Mouse (Mus musculus): ENCODE results near the gene Akr1b7. TPM values are rescaled to one million over a fixed set of nuclear protein-coding genes. Genes with fewer than 3 reads are reported as not detected.
"Not testable (repeated sequence)": the region's sequence is repeated elsewhere in the genome, so short reads cannot be mapped to it uniquely, and the experiment has no call there.

Gene Akr1b7
- 18.6 and 27.7 TPM in 2 replicates for polyA plus RNA-seq (2015; fragmentation: Nextera tagmentation; extraction: Ambion mirVana)

GRCm38 (mm10) chr6:34412023-34412422, at the start of gene Akr1b7:
TSS of gene Akr1b7 (plus strand) at chr6:34412334.
- no peak within 1 kb of the TSS for H3K4me3 ChIP-seq (ENCODE audit: low read depth, low read length)
- WGBS (ENCODE audit: insufficient replicate concordance) = 44% methylated on average over 6 of the region's 6 CpGs
- ATAC-seq (ENCODE audit: low read depth) = peak; percentile 65

GRCm38 (mm10) chr6:34364217-34365136, 47.7 kb upstream of the Akr1b7 start:
- Histone ChIP-seq H3K4me3 (ENCODE audit: low read depth, low read length) (no peak overlapping the region), H3K4me2 (ENCODE audit: low read depth, low read length) (no peak overlapping the region), H3K36me3 (ENCODE audit: control insufficient read depth, insufficient read depth) (no peaks in the 10 kb centered on the region), H3K27ac (ENCODE audit: low read length) (no peak overlapping the region), H3K27me3 (ENCODE audit: control insufficient read depth, insufficient read depth, low read depth, low read length) (no peaks in the 10 kb centered on the region), H3K9ac (ENCODE audit: low read depth, low read length) (no peak overlapping the region), H3K9me3 (replicated peaks; ENCODE audit: control insufficient read depth, low read length) (no peaks in the 10 kb centered on the region), H3K4me1 (ENCODE audit: control insufficient read depth, low read depth, low read length) (no peaks in the 10 kb centered on the region)
- WGBS (ENCODE audit: insufficient replicate concordance) = 61% methylated on average over 12 of the region's 12 CpGs
- no peak for ATAC-seq (ENCODE audit: low read depth)

More at GRCm38 (mm10) chr6:34412023-34412422, at the start of gene Akr1b7:
- Histone ChIP-seq H3K36me3 (ENCODE audit: control insufficient read depth, insufficient read depth) (no peaks in the 10 kb centered on the region), H3K9ac (ENCODE audit: low read depth, low read length) (no peak within 1 kb of the TSS), H3K4me1 (ENCODE audit: control insufficient read depth, low read depth, low read length) (no peaks in the 10 kb centered on the region; the same call in none of the 2 replicates), H3K27ac (ENCODE audit: low read length) (no peak within 1 kb of the TSS), H3K9me3 (replicated peaks; ENCODE audit: control insufficient read depth, low read length) (no peaks in the 10 kb centered on the region), H3K4me2 (ENCODE audit: low read depth, low read length) (no peak within 1 kb of the TSS), H3K27me3 (ENCODE audit: control insufficient read depth, insufficient read depth, low read depth, low read length) (no peaks in the 10 kb centered on the region)

GRCm38 (mm10) chr6:34367998-34368397, 44.1 kb upstream of the Akr1b7 start:
- H3K9me3 ChIP-seq (replicated peaks; ENCODE audit: control insufficient read depth, low read length) = no peaks in the 10 kb centered on the region
- no peak overlapping the region for H3K9ac ChIP-seq (ENCODE audit: low read depth, low read length)
- peak; percentile 48 for ATAC-seq (ENCODE audit: low read depth)
- WGBS (ENCODE audit: insufficient replicate concordance) = 42% methylated on average over 9 of the region's 9 CpGs
- H3K4me3 ChIP-seq (ENCODE audit: low read depth, low read length) = no peak overlapping the region
- no peaks in the 10 kb centered on the region for H3K27me3 ChIP-seq (ENCODE audit: control insufficient read depth, insufficient read depth, low read depth, low read length)
- H3K36me3 ChIP-seq (ENCODE audit: control insufficient read depth, insufficient read depth) = no peaks in the 10 kb centered on the region
- no peaks in the 10 kb centered on the region for H3K4me1 ChIP-seq (ENCODE audit: control insufficient read depth, low read depth, low read length)
- no peak overlapping the region for H3K4me2 ChIP-seq (ENCODE audit: low read depth, low read length)
- no peak overlapping the region for H3K27ac ChIP-seq (ENCODE audit: low read length)

GRCm38 (mm10) chr6:34370081-34370480, 42.1 kb upstream of the Akr1b7 start:
- no peak overlapping the region for H3K4me2 ChIP-seq (ENCODE audit: low read depth, low read length)
- no peaks in the 10 kb centered on the region for H3K27me3 ChIP-seq (ENCODE audit: control insufficient read depth, insufficient read depth, low read depth, low read length)
- no peaks in the 10 kb centered on the region for H3K36me3 ChIP-seq (ENCODE audit: control insufficient read depth, insufficient read depth)
- no peak overlapping the region for H3K4me3 ChIP-seq (ENCODE audit: low read depth, low read length)
- no peak for ATAC-seq (ENCODE audit: low read depth)
- no peak overlapping the region for H3K27ac ChIP-seq (ENCODE audit: low read length)
- 59% methylated on average over 8 of the region's 8 CpGs for WGBS (ENCODE audit: insufficient replicate concordance)
- no peak overlapping the region for H3K9ac ChIP-seq (ENCODE audit: low read depth, low read length)
- H3K9me3 ChIP-seq (replicated peaks; ENCODE audit: control insufficient read depth, low read length) = no peaks in the 10 kb centered on the region
- no peaks in the 10 kb centered on the region for H3K4me1 ChIP-seq (ENCODE audit: control insufficient read depth, low read depth, low read length)

- Histone ChIP-seq H3K4me3 (ENCODE audit: low read depth, low read length) (no peak overlapping the region), H3K9ac (ENCODE audit: low read depth, low read length) (no peak overlapping the region), H3K9me3 (replicated peaks; ENCODE audit: control insufficient read depth, low read length) (no peaks in the 10 kb centered on the region), H3K27me3 (ENCODE audit: control insufficient read depth, insufficient read depth, low read depth, low read length) (no peaks in the 10 kb centered on the region), H3K27ac (ENCODE audit: low read length) (no peak overlapping the region), H3K4me1 (ENCODE audit: control insufficient read depth, low read depth, low read length) (no peaks in the 10 kb centered on the region), H3K36me3 (ENCODE audit: control insufficient read depth, insufficient read depth) (no peaks in the 10 kb centered on the region), H3K4me2 (ENCODE audit: low read depth, low read length) (0 out of 2 replicates have a peak overlapping the region, but pooled peaks have one; percentile 38)
- ATAC-seq (ENCODE audit: low read depth) = no peak
- 19% methylated on average over 18 of the region's 18 CpGs for WGBS (ENCODE audit: insufficient replicate concordance)
Measured at GRCm38 (mm10) chr6:34371700-34372351, 40.3 kb upstream of the Akr1b7 start.

GRCm38 (mm10) chr6:34373841-34374240, 38.3 kb upstream of the Akr1b7 start:
- Histone ChIP-seq H3K27me3 (ENCODE audit: control insufficient read depth, insufficient read depth, low read depth, low read length) (no peaks in the 10 kb centered on the region), H3K36me3 (ENCODE audit: control insufficient read depth, insufficient read depth) (no peaks in the 10 kb centered on the region), H3K9me3 (replicated peaks; ENCODE audit: control insufficient read depth, low read length) (no peaks in the 10 kb centered on the region), H3K9ac (ENCODE audit: low read depth, low read length) (no peak overlapping the region), H3K4me3 (ENCODE audit: low read depth, low read length) (no peak overlapping the region), H3K4me1 (ENCODE audit: control insufficient read depth, low read depth, low read length) (no peaks in the 10 kb centered on the region), H3K4me2 (ENCODE audit: low read depth, low read length) (no peak overlapping the region), H3K27ac (ENCODE audit: low read length) (no peak overlapping the region)
- WGBS (ENCODE audit: insufficient replicate concordance) = 48% methylated on average over 7 of the region's 7 CpGs
- ATAC-seq (ENCODE audit: low read depth) = no peak

GRCm38 (mm10) chr6:34375888-34376287, 36.2 kb upstream of the Akr1b7 start:
- H3K27ac ChIP-seq (ENCODE audit: low read length); H3K4me1 ChIP-seq (ENCODE audit: control insufficient read depth, low read depth, low read length); H3K9ac ChIP-seq (ENCODE audit: low read depth, low read length); H3K4me3 ChIP-seq (ENCODE audit: low read depth, low read length); H3K36me3 ChIP-seq (ENCODE audit: control insufficient read depth, insufficient read depth); ATAC-seq (ENCODE audit: low read depth); H3K27me3 ChIP-seq (ENCODE audit: control insufficient read depth, insufficient read depth, low read depth, low read length); H3K4me2 ChIP-seq (ENCODE audit: low read depth, low read length); H3K9me3 ChIP-seq (replicated peaks; ENCODE audit: control insufficient read depth, low read length): not testable (repeated sequence)
- 60% methylated on average over 5 of the region's 5 CpGs for WGBS (ENCODE audit: insufficient replicate concordance)

GRCm38 (mm10) chr6:34383401-34383800, 28.7 kb upstream of the Akr1b7 start:
- no peak for ATAC-seq (ENCODE audit: low read depth)

More at GRCm38 (mm10) chr6:34383401-34383800, 28.7 kb upstream of the Akr1b7 start:
- Histone ChIP-seq H3K4me3 (ENCODE audit: low read depth, low read length) (no peak overlapping the region), H3K36me3 (ENCODE audit: control insufficient read depth, insufficient read depth) (no peaks in the 10 kb centered on the region), H3K27me3 (ENCODE audit: control insufficient read depth, insufficient read depth, low read depth, low read length) (no peaks in the 10 kb centered on the region), H3K4me1 (ENCODE audit: control insufficient read depth, low read depth, low read length) (peaks cover 5% of the 10 kb centered on the region), H3K9me3 (replicated peaks; ENCODE audit: control insufficient read depth, low read length) (no peaks in the 10 kb centered on the region), H3K27ac (ENCODE audit: low read length) (no peak overlapping the region), H3K4me2 (ENCODE audit: low read depth, low read length) (0 out of 2 replicates have a peak overlapping the region, but pooled peaks have one; percentile 76), H3K9ac (ENCODE audit: low read depth, low read length) (no peak overlapping the region)
- 39% methylated on average over 8 of the region's 8 CpGs for WGBS (ENCODE audit: insufficient replicate concordance)
